Mouse (Mus musculus) bone marrow macrophage, adult 2 months (primary cell): ENCODE data around the gene Myh1.

Source experiments
- CTCF ChIP-seq: IDR thresholded peaks from 2 replicates; pipeline ENCODE4 v1.5.1; 2012; ENCODE audit warnings: low read depth, mild to moderate bottlenecking, low read length, moderate library complexity
- POLR2A ChIP-seq: IDR thresholded peaks from 2 replicates; pipeline ENCODE4 v1.6.1; 2012; ENCODE audit warnings: mild to moderate bottlenecking, low read depth, low read length, borderline replicate concordance

DNA sequence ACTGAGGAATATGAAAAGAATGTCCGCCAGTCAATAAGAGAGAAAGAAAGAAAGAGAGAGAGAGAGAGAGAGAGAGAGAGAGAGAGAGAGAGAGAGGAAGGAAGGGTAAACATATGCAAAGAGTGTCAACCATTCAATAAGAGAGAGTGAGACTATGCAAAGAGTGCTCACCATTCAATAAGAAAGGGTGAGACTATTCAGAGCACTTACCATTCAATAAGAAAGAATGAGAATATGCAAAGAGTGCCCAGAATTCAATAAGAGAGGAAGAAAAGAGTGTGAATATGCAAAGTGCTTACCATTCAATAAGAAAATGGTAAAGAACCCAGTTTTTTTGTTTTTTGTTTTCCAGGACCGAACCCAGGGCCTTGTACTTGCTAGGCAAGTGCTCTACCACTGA, 49.6 kb upstream of the Myh1 start:
- TF ChIP-seq CTCF (no peak), POLR2A (no peak)
